Mouse (Mus musculus) cerebellum, adult 11 months (tissue): ENCODE measurements around the gene Itpk1.

Experiments used
- DNase-seq: peaks from one replicate; pipeline ENCODE4 v3.0.0; 2022

Itpk1 gene

GRCm38 (mm10) chr12:102713153-102713865 is 8.6 kb upstream of the Itpk1 start:
- DNase-seq = no peak

- peak; percentile 89 for DNase-seq
Measured at GRCm38 (mm10) chr12:102710851-102711375, 6.2 kb upstream of the Itpk1 start.

- DNase-seq = no peak
Measured at GRCm38 (mm10) chr12:102709896-102710295, 5.2 kb upstream of the Itpk1 start.

DNA sequence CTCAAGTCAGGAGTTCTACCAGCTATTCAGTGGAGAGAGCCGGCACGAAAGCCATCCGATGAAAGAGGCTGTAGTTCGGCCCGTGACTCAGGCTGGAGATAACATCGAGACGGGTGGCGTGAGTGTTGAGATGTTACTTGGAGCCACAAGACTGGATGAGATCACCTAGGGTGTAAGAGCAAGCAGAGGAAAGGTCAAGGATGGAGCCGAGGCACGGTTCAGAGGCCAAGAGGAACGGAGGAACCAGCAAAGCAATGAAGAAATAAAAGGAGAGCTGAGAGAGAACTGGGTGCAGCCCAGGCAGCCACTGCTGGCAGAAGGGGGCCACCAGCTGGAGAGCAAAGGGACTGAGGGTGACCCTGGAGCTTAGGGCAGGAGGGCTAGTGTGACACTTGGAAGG is 3.5 kb upstream of the Itpk1 start:
- no peak for DNase-seq

DNA sequence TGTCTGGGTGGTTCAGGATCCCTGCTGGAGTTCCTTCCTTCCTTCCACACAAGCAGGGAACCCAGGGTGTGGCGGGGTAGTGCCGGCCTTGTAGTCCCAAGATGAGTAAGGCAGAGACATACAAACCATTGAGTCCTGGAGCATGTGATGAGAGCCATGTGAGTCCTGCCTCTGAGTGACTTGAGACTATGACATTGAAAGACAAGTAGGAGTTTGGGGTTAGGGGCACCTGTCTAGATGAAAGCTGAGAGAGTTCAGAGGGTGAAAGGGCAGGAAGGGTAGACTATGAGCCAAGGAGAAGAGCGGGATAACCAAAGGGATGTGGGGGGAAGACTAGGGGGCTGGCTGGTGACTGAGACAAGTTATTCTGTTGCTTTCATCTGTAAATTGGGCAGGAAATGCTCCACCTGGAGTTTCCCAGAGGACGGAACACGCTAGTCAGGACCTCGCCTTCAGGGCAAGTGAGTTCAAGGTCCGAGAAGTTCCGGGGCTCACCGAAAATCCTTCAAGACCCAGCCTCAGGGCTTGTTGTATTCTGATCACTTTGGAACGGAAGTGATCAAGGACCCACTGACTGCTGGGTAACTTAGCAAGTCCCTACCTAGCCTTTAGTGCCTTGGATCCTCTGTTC is 2.2 kb upstream of the Itpk1 start:
- no peak for DNase-seq

DNA sequence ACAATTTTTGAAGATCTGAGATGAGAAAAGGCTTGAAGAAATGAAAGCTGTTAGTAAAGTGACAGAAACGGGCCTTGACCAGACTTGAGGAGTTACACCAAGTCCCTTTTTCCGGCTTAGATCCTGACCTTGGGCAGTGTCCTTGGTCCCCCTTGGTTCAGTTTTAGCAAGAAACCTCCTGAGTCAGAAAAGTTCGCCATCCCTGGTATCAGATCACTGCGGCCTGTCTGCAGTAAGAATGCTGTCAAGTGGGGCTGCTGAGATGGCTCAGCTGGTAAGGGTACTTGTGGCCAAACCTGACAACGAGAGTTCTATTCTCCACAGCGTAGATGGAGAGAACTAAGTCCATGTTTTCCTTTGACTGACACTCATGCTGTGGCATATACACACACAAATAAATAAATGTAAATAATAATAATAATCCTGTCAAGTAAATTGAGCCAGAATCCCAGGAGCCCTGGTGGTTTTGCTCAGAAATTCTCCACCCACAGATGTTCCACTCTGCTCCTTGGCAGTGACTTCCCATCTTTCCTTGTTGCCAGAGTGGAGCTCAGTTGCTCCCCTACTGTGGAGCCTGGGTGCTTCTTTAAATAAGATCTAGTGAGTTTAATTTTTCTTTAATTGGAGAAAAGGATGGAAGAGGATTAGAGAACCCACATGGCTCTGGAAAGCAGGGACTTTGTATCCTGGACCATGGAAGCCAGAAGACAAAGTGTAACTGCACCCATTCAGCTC is 1.3 kb upstream of the Itpk1 start:
- DNase-seq = no peak

DNA sequence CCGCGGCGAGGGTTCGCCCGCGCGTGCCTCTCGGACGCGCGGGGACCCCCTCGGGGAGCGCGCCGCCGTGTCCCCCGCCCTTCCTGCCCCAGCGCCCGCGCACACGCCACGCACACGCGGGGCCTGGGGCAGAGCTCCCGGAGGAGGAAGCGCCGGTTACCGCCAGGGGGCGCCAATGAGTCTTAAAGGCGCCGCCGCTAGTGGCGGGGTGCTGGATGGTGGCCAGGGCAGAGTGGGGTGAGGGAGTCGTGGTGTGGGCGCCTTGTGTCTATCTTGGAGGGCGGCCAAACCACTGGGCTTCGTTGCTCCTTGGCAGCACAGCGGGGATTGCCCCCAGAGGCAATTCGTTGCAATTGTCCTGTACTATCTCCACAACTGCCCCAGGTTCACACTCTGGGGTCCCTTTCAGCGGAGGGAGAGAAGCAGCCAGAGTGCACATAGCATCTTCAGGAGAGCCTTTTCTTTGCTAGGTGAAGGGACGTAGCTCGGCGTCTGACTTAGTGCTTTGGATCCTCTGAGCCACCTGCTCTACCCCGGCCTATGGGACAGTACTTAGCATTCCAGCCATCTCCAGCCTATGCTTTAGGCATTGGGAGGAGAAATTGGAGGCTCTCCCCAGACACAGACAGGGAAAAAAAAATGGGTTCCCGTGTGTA is 614 bp upstream of the Itpk1 start:
- DNase-seq = peak; percentile 95

- no peak for DNase-seq
Measured at GRCm38 (mm10) chr12:102703921-102704408, 765 bp downstream of the Itpk1 start.

DNA sequence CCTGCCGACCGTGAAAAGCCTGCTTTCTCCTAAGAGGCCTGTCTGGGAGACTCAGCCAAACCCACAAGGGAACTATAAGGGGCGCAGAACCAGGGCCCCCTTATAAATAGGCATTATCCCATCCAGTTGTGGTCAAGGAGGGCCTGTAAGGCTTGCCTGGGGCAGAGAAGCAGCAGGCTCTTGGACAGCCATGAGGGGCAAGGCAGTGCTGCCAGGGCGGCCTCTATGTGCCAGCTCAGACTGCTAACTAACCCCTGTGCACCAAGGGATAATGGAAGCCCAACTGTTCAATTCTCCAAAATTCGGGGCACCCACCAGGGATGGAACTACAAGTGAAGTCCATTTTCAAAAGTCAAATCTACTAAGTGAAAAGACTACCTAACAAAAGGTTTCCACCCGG is 1.3 kb downstream of the Itpk1 start:
- DNase-seq = no peak

DNA sequence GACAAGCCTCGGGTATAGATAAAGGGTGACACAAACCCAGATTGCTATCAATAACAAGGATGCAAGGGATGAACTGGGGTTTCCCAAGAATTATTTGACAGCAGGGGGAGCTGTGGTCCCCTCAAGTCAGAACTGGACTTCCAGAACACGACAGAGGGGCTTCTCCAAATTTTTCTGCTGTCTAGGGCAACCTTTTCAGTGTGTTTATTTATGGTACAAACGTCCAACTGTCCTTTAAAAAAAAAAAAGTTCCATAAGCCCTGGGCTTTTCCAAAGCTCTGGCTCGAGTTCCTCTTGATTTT is 1.7 kb downstream of the Itpk1 start:
- DNase-seq = no peak

GRCm38 (mm10) chr12:102702356-102703110 is 2.2 kb downstream of the Itpk1 start:
- DNase-seq = peak; percentile 73

DNA sequence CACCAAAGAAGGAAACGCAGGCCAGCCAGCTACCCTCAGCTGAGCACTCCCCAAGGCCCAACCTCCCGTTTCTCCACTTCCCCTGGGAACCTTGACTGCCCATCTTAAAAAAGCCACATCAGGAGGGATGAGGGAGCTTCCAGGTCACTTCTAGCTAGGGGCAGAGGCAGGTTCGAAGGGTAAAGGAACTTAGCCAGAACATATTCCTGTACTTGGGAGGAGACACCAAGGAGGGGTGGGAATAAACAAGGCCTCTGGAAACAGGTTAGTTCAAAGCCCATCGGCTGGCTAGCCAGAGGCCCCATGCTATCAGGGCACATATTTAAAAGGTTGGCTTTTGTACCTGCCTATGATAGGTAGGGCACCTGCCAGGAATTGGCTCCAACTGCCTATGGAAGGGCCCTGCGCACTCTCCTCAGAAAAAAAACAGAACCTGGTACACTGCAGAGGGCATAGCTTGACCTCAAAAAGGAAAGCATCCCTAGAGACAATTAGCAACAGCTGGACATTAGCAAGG is 3.0 kb downstream of the Itpk1 start:
- no peak for DNase-seq

DNA sequence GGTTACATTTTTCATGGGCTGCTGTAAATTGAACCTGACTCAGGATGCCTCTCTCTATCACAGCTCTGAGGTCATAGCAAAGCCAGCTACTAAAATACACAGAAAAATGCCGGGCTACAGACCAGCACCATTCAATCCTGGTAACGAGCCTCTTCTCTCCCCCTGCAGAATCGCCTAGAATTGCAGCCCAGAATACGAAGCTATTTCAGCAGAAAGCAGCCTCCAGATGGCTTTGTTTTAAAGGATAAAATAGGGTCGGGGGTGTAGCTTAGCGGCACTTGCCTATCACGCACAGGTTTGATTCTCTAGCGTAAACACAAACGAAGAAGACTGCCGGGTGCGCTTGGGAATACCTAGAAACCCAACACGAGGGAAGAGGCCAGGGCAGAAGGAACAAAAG is 4.3 kb downstream of the Itpk1 start:
- DNase-seq = no peak

GRCm38 (mm10) chr12:102699156-102699555 is 5.6 kb downstream of the Itpk1 start:
- DNase-seq = no peak

GRCm38 (mm10) chr12:102698089-102698684 is 6.5 kb downstream of the Itpk1 start:
- no peak for DNase-seq

DNA sequence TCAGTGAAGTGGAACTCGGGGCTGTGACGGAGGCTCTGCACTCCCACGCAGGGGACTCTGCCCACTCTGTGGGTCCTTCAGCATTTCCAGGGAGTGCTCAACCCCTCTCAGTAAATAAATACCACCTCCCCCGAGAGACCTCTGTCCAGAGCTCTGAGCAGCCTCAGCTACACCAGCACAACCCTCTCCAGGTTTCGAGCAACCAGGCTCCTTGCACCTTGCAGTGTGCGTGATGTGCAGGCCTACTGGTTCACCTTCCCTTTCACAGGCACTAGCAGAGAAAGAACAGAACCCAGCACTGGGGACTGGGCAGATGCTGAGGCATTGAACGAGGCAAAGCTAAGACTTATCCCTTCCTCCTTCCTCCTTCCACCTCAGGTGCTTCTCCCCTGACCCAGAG is 7.3 kb downstream of the Itpk1 start:
- no peak for DNase-seq

DNA sequence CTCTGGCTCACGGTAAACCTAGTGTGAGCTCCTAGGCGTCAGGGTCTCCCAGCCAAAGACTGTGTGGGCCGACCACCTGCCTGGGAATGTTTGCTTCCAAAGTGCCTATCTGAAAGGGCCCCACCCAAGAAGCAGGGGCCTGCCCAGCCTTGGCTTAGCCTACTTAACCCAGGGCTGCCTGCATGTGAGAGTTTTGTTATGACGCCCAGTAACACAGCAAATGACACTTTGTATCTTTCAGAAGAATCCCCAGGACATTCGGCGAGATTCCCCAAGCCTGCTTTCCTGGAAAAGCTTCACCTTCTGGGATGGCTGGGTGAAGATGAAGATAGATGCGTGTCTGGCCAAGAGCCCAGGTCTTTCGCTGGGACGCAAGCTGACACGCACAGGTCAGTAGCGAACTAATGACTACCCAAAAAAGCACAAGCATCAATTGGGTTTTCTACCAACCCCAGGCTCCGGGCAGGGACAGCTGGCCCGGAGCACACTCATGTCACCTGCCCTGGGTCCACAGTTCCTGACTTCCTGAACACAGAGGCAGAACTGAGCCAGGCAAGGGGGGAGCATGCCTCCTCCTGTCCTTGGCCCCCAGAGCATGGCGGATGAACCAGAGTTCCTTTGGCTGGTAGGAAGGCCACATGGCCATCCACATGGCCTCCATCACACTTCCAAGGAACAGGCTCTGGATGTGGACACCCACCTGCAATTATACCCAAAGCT is 7.9 kb downstream of the Itpk1 start:
- no peak for DNase-seq

DNA sequence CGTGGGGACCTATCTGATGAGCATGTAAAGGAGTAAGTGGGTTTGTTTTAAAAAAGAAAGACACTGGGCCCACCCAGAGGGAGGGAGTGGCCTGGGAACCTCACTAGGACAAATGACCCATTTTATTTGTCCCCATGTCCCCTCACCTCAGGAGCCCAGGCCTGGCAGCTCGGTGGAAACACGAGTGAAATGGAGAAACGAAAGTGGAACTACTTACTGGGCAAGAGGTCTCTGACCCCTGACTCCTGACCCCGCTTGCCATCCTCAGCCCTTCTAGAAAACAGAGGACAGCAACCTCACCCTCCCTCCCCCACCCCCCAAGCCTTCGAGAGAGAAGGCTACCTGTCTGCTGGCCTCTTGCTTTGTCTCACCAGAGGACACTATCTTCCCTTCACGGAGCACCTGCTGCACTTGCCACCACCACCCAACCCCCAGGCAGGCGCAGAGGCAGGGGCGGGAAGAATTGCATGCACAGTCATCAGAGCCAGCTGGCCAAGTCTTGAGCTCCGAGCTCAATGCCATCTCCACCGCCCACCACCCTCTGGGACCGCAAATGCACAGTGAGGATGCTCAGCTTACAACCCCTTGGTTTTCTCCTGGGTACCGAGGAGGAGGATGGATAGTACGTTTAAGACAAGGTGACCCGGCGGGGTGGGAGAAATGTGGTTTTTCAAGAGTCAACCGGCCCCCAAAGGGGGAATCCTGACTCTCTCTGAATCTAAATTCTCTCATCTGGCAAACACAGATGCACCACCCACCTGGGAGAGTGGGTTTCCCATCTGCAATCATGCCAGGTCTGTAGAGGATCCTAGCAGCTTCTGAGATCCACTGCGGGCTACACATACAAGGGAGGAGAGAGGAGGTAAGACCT is 9.1 kb downstream of the Itpk1 start:
- no peak for DNase-seq

- no peak for DNase-seq
Measured at GRCm38 (mm10) chr12:102691761-102692160, 13.0 kb downstream of the Itpk1 start.

DNA sequence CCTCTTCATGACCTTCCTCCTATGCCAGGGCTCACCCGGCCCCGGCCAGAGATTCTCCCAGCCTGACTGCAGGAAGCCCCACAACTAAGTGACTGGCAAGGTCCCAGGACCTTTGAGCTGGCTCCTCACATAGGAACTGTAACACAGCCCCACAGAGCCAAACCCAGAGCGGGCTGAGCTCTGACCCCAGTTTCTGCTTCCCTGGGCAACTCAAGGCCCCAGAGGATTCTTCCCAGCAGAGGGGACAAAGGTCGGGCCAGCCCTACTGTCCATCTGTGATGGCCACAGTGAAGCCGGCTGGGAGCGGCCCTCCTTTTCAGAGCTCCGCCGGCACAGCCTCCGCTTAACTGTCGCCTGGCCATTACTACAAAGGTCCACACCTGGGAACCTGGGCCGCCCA is 13.6 kb downstream of the Itpk1 start:
- DNase-seq = no peak
